In the genomic region with DNA sequence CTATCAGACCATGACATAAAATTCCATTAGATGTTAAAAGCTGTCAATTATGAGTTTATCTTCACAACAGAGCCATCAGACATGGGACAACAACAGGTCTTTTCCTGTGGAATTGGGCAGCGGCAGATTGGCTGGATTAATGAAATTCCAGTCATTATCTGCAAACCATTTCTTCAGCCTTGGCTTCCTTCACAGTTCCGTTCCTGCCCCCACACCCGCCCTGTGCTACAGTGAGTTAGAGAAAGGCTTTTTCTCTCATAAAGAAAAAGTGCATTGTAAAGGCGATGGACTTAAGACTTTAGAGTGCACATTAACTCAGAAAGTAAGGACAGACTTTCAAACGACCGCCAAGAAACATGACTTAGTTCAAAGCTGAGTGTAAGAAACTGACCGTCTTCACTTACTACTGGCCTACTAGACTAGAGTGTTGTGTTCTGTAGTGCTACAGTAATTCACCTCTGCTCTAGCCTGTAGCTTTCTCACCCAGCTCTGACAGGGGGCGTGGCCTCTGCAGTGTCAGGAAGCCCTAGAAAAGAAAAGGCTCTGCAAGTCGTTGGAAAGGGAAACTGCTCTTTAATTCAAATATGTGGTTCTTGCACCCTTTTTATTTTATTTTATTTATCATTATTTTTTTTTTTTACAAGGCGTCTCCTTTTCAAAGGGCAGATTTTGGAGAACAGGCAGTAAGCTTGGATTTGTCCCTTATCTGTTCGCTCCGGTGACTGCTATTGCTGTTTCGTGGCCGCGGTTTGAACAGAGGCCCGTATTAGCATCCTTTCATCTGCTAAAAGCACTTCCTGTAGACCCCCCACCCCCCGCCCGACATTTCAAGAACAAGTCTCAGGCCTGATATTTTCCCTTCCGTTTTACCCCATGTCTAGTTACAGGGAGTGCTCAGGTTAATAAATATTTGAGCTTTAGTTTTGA, we compare ENCODE assay signal across 9 mouse cellular contexts. TPM values are rescaled to one million over a fixed set of nuclear protein-coding genes. Genes with fewer than 3 reads are reported as not detected.
DNase-seq lines count a peak whose midpoint lies in the region; ATAC-seq and TF ChIP-seq lines count a peak whose summit lies in the region.
"Had no signal": no experiment of that assay in that cellular context is flagged by ENCODE, and none has a peak within 500 bp of the region (broad histone marks: within the 10 kb centered on the region; RNA-seq: fewer than 3 reads in every experiment).

No protein-coding gene starts in this region.

- H3K4me1 ChIP-seq in lung, embryonic 14.5 days (ENCODE audit: insufficient read depth): no peaks in the 10 kb centered on the region
- H3K4me1 ChIP-seq in embryonic facial prominence, embryonic 14.5 days (ENCODE audit: control insufficient read depth, insufficient read depth, low read length): no peaks in the 10 kb centered on the region
- H3K4me1 ChIP-seq in hindbrain, embryonic 11.5 days (replicated peaks; ENCODE audit: control insufficient read depth, insufficient read depth, low read length): no peaks in the 10 kb centered on the region
- H3K4me1 ChIP-seq in limb, embryonic 13.5 days: no peaks in the 10 kb centered on the region

- H3K9me3 ChIP-seq in lung, embryonic 14.5 days (ENCODE audit: low read depth, low read length): no peaks in the 10 kb centered on the region
- H3K9me3 ChIP-seq in embryonic facial prominence, embryonic 14.5 days (ENCODE audit: control insufficient read depth, low read length): no peaks in the 10 kb centered on the region; the same call in 1 of the 2 replicates
- H3K9me3 ChIP-seq in hindbrain, embryonic 11.5 days (ENCODE audit: control insufficient read depth, low read length): no peaks in the 10 kb centered on the region
- no peaks in the 10 kb centered on the region for H3K9me3 ChIP-seq in limb, embryonic 13.5 days

- peak overlapping the region; percentile 49 for H3K4me2 ChIP-seq in lung, embryonic 14.5 days
- H3K4me2 ChIP-seq in embryonic facial prominence, embryonic 14.5 days (ENCODE audit: low read depth, low read length): peak overlapping the region; percentile 44
- H3K4me2 ChIP-seq in hindbrain, embryonic 11.5 days (replicated peaks; ENCODE audit: low read depth, low read length): no peak overlapping the region
- H3K4me2 ChIP-seq in limb, embryonic 13.5 days (replicated peaks): peak overlapping the region; percentile 44

- no peak for TF ChIP-seq CTCF in lung, embryonic 14.5 days (IDR thresholded peaks at IDR 0.05; ENCODE audit: low read depth)

- no peak overlapping the region; the same call in 1 of the 2 replicates for H3K27ac ChIP-seq in lung, embryonic 14.5 days (ENCODE audit: low read depth)
- H3K27ac ChIP-seq in embryonic facial prominence, embryonic 14.5 days (replicated peaks; ENCODE audit: low read depth, low read length): no peak overlapping the region; the same call in 1 of the 2 replicates
- no peak overlapping the region for H3K27ac ChIP-seq in hindbrain, embryonic 11.5 days (ENCODE audit: low read depth, low read length)
- H3K27ac ChIP-seq in limb, embryonic 13.5 days: no peak overlapping the region

- H3K9ac ChIP-seq in lung, embryonic 14.5 days: no peak overlapping the region
- no peak overlapping the region for H3K9ac ChIP-seq in embryonic facial prominence, embryonic 14.5 days (ENCODE audit: low read depth, low read length)
- no peak overlapping the region for H3K9ac ChIP-seq in hindbrain, embryonic 11.5 days (ENCODE audit: low read depth, low read length)
- H3K9ac ChIP-seq in limb, embryonic 13.5 days: no peak overlapping the region

- H3K4me3 ChIP-seq in lung, embryonic 14.5 days (ENCODE audit: low read depth, low read length): peak overlapping the region; percentile 13; the same call in 1 of the 2 replicates
- 0 out of 2 replicates have a peak overlapping the region, but pooled peaks have one; percentile 3 for H3K4me3 ChIP-seq in embryonic facial prominence, embryonic 14.5 days (ENCODE audit: low read depth, low read length)
- H3K4me3 ChIP-seq in hindbrain, embryonic 11.5 days (ENCODE audit: low read depth, low read length): no peak overlapping the region
- no peak overlapping the region for H3K4me3 ChIP-seq in limb, embryonic 13.5 days

- no peaks in the 10 kb centered on the region for H3K36me3 ChIP-seq in lung, embryonic 14.5 days (ENCODE audit: insufficient read depth)
- no peaks in the 10 kb centered on the region for H3K36me3 ChIP-seq in embryonic facial prominence, embryonic 14.5 days (ENCODE audit: control insufficient read depth, insufficient read depth, low read length)
- H3K36me3 ChIP-seq in hindbrain, embryonic 11.5 days (ENCODE audit: control insufficient read depth, insufficient read depth, low read length): no peaks in the 10 kb centered on the region
- no peaks in the 10 kb centered on the region for H3K36me3 ChIP-seq in limb, embryonic 13.5 days

- no peaks in the 10 kb centered on the region for H3K27me3 ChIP-seq in lung, embryonic 14.5 days (ENCODE audit: insufficient read depth, low read length)
- no peaks in the 10 kb centered on the region for H3K27me3 ChIP-seq in embryonic facial prominence, embryonic 14.5 days (replicated peaks; ENCODE audit: control insufficient read depth, insufficient read depth, low read length)
- H3K27me3 ChIP-seq in hindbrain, embryonic 11.5 days (ENCODE audit: control insufficient read depth, insufficient read depth, low read length): no peaks in the 10 kb centered on the region
- no peaks in the 10 kb centered on the region for H3K27me3 ChIP-seq in limb, embryonic 13.5 days

- WGBS in lung, embryonic 14.5 days: 23% methylated on average over 19 of the region's 19 CpGs
- WGBS in embryonic facial prominence, embryonic 14.5 days: 43% methylated on average over 19 of the region's 19 CpGs
- WGBS in hindbrain, embryonic 11.5 days: 54% methylated on average over 19 of the region's 19 CpGs
- 45% methylated on average over 19 of the region's 19 CpGs for WGBS in limb, embryonic 13.5 days

- DNase-seq in lung, embryonic 14.5 days: peak; percentile 62
- DNase-seq in lung, postnatal 4 days: no peak
- peak; percentile 36 for DNase-seq in embryonic facial prominence, embryonic 14.5 days (ENCODE audit: low spot score)
- DNase-seq in hindbrain, embryonic 11.5 days (ENCODE audit: low spot score): peak; percentile 34
- peak; percentile 6 to 16 for DNase-seq in natural killer cell, adult 2 months (ENCODE audit: low spot score in 2 of 2)
- DNase-seq in spleen, adult 12 weeks (ENCODE audit: low spot score): no peak
- DNase-seq in spleen, postnatal 36 days (ENCODE audit: low spot score in 2 of 2): no peak

- peak; percentile 76; the same call in 1 of the 2 replicates for ATAC-seq in lung, embryonic 14.5 days (ENCODE audit: insufficient read depth)
- ATAC-seq in embryonic facial prominence, embryonic 14.5 days (ENCODE audit: low read depth): no peak
- peak; percentile 75 for ATAC-seq in hindbrain, embryonic 11.5 days (ENCODE audit: low FRiP score)
- peak; percentile 61; the same call in 1 of the 2 replicates for ATAC-seq in limb, embryonic 13.5 days (ENCODE audit: low FRiP score, low read depth)

RNA-seq across cellular contexts. Expression of a gene that starts 33.2 kb away (rescaled TPM):
- not detected in 2 replicates for polyA plus RNA-seq in lung, embryonic 14.5 days (2014; fragmentation: Nextera tagmentation; extraction: Ambion mirVana)
- polyA plus RNA-seq in embryonic facial prominence, embryonic 14.5 days (2014; fragmentation: Nextera tagmentation; extraction: Ambion mirVana): not detected in 2 replicates
- polyA plus RNA-seq in hindbrain, embryonic 11.5 days (2014; fragmentation: Nextera tagmentation; extraction: Ambion mirVana): not detected in 2 replicates
- not detected in 2 replicates for polyA plus RNA-seq in limb, embryonic 13.5 days (2015; fragmentation: Nextera tagmentation; extraction: Ambion mirVana)
- polyA plus RNA-seq: liver, adult 2 months had no signal

Comparison
In these comparisons a context has a peak if more than half of its experiments do, and no peak if none do; other contexts are left out.
1. DNase-seq: peak in lung, embryonic 14.5 days (single experiment), embryonic facial prominence, embryonic 14.5 days (single experiment), hindbrain, embryonic 11.5 days (single experiment) and natural killer cell, adult 2 months (2 of 2); none in lung, postnatal 4 days (0 of 2), spleen, adult 12 weeks (single experiment) and spleen, postnatal 36 days (0 of 2).
2. H3K4me3 ChIP-seq: peak in lung, embryonic 14.5 days (single experiment) and embryonic facial prominence, embryonic 14.5 days (single experiment); none in hindbrain, embryonic 11.5 days (single experiment) and limb, embryonic 13.5 days (single experiment).